Mouse (Mus musculus) v-Abl transformed pro-B cells (cell line): ENCODE data around the gene Nmur1.

ENCODE experiments used
- in situ Hi-C, 2 experiments: fragments of 400-800 bp; cut with MboI; formaldehyde crosslinking; loops; one replicate each; pipeline ENCODE4 v1.15.1; 2025; ENCODE audit not compliant: unreplicated experiment in 2 of 2

Gene Nmur1

DNA sequence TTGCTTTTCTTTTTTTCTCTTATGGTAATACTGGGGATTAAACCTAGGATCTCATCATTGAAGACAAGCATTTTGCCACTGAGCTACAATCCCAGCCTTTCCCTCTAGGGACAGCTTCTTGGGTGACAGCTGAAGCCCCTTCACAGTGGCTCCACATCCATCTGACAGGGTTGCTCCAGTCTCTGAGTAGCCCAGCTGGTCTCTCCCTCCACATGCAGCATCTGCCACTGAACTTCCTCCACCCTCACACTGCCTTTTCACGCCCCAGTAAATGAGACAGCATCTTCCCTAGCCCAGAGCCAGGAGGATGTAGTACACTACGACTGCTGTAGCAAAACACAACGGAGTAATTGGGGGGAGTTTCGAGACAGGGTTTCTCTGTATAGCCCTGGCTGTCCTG, 57.9 kb downstream of the Nmur1 start:
- in situ Hi-C loops = no loop called here

DNA sequence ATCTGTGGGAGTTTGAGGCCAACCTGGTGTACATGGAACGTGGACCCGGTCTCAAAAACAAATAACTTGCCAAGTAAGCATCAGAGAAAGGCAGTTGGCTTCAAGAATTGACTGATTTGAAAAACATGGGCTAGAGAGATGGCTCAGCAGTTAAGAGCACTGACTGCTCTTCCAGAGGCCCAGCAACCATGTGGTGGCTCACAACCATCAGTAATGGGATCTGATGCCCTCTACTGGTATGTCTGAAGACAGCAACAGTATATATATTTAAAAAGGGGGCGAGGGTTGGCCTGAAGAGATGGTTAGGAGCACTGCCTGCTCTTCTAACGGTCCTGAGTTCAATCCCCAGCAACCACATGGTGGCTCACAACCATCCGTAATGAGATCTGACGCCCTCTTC, 62.4 kb downstream of the Nmur1 start:
- in situ Hi-C loops = no loop called here

DNA sequence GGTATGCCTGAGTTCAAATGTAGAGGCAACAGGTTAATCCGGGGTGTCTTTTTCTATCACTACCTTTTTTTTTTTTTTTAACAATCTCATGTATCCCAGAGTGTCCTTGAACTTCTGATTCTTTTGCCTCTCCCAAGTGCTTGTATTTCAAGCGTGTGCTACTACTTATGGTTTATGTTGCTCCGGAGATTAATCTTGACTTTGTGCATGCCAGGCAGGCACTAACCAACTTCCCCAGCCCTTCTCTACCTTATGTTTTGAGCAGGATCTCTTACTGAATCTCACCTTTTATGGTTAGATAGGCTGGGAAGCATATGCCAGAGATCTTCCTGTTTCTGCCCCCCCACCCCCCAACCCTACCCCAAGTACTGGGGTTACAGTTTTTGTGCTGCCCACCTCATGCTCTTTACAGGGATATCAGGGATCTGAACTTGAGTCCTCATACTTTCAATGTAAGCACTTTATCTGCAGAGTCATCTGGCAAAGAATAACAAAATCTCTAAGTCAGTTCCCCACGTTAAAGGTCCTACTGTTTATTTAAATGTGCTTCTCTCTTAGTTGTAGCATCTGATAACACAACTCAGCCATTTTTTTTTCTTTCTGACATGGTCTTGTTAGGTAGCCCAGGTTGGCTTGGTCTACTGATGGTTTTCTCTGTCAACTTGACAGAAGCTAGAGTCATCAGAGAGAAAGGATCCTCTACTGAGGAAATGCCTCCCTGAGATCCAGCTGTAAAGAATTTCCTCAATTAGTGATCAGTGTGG, 64.0 kb downstream of the Nmur1 start:
- in situ Hi-C loops = no loop called here

DNA sequence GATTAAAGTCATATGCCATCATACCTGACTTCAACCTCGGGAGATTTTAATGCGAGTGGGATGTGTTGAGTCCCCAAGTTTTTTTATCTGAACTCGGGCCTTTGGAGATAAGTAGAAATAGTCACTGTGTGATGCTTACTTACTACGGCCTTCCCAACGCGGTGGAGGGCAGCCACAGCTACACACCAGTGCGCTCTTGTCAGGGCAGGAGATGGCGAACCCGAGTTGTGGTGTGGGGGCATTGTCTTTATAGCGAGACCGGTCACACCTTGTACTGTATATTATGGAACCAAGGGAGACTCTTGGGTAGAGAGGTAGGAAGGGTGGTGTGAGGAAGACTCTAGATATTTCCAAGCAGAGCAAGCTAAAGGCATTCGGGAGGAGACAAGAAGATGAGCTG, 65.6 kb downstream of the Nmur1 start:
- in situ Hi-C loops = no loop called here

DNA sequence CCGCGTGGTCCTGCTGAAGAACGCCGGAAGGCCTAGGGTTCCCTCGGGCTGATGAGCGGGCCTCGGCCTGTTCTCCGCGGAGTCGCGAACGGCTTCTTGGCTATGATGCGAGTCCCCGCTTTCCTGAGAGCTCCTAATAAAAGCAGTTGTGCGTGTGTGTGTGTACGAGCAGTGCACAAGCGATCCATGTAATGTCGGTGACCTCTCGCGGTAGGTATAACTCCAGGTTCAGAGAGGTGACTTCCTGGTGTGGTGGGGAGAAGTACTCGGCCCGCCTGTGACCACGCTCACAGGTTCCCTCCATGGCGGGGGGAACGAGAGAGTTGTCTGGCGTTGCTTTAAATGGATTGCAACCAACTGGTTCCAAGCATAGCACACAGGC, 66.2 kb downstream of the Nmur1 start:
- in situ Hi-C loops = no loop called here

DNA sequence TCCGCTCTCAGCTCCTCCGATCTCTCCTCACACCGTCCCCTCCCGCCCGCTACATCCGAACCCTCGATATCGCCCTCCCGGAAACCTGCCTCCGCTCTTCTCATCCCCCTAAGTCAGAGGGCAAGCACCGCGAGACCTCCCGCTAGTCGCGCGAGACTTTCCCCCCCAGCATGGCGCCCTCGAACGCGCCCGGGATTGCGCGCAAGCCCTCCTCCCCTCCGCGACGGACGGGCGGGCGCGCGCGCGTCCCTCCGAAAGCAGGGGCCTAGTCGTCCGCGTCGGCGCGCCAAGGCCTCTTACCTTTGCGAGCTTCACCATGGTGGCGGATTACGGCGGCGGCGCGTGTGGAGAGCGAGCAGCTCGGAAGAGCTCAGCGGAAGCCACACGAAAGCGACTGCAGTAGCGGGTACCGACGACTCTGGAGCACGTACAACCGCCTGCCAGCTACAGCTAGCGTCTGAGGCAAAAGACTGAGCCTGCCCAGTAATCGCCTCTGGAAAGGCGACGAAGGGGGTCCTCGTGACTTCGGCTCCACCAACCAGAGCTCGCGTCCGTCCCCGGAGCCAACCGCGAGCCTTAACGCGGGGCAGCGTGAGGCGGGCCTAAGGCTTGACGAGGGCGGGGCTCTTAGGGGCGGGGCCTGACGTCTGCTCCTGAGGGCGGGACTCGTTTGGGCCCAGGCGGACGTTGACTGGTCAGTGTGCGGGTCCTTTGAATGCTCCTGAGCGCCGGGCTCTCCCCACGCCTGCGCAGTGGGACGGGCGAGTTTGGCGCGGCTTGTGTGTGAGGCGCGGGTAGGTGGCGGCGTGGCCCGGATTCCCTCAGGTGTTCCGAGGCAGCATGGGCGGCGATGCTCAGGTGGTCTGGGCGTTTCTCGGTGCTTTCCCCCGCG, 66.9 kb downstream of the Nmur1 start, which contains the start of gene Ncl:
Gene Ncl (minus strand): TSS at position 495 of the 892 bp plus-strand sequence.
- in situ Hi-C loops = no loop called here

DNA sequence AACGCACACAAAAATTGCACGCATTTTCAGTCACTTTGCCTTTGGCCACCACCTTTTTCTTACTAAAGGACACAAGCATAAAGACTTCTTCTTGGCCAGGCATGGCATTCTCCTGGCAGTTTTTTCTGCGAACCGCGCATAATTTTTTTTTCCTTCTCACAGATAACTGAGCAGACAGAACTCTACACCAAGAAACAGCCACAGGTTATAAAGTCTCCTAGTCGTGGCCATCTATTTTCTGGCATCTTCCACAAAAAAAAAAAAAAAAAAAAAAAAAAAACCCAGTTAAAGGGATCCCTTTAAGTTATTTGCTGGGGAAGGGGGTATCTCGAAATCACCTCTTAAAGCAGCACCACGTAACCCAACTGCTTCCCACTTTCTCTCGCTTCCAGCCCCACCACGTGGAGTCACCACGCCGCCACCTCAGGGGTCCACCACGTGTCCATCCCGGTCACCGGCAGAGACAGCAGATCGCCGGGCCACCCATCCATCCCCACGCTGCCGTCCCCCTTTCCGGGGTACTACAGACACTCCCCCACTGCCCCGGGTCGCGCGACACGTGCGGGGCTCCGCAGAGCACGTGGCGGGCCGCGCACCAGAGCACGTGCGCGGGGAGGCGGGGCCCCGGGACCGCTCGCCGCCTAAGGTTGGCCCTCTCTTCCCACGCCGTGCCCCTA, 67.7 kb downstream of the Nmur1 start:
- in situ Hi-C loops = no loop called here

DNA sequence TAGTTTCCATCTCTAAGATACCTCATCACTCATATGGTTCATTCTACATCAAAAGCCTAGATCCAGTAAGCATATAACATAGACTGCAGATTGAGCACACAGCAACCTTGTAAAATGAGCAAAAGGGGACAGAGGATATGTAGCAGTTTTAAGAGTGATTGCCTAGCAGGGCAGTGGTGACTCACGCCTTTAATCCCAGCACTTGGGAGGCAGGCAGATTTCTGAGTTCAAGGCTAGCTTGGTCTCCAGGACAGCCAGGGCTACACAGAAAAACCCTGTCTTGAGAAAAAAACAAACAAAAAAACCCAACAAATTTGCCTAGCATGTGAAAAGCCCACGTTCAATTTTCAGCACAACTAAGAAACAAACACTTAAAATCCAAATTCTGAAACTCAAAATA, 71.8 kb downstream of the Nmur1 start:
- in situ Hi-C loops = no loop called here

DNA sequence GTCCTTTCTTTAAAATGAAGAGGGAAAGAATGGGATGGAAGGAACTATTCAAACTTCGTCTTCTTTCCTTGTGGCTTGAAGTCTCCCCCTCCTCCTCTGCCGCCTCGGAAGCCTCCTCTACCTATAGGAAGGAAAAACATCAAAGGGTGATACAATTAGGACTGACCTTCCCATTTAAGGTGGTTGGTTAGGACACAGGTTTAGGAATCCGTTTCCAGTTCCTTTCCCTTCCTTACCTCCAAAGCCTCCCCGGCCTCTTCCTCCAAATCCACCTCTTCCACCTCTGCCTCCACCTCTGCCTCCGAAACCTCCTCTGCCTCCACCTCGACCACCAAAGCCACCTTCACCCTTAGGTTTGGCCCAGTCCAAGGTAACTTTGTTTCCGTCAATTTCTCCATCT, 75.5 kb downstream of the Nmur1 start:
- in situ Hi-C loops = no loop called here

DNA sequence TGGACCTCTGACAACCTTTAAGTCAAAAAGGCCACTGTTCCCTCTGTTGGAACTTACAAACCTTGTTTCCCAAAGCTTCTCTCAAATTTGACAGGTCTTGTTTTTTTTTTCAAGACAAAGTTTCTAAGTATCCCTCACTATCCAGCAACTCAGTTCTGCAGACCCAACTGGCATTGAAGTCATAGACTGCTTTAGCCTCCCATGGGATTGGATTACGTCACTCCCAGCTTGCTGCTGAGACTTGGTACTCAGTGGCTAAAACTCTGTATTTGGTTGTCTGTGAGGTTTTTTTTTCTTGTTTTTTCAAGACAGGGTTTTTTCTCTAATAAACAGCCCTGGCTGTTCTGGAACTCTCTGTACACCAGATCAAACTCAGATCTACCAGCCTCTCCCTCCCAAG, 76.3 kb downstream of the Nmur1 start:
- in situ Hi-C loops = loop anchor here (25.0 kb wide), 1 partner anchor 412 kb away; the partner anchor contains the start of gene 4933407L21Rik (in 2 of the 2)

DNA sequence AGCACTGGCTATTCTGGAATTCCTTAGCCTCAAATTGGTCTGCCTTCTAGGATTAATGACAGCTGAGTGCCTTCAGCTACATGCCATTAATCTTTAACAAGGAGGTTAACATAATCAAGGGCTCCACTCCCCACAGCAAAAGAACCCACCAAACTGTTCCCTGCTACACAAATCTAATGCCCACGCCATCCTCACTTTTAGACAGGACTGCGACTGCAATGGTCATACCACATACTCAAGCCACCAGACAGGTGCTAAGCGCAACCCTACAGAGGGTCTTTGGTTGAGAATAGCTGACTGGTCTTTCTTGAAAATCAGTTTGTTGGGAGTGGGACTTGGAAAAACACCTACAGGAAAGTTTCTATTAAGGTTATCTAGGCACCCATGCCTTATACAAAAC, 76.8 kb downstream of the Nmur1 start:
- in situ Hi-C loops = loop anchor here (25.0 kb wide), 1 partner anchor 412 kb away; the partner anchor contains the start of gene 4933407L21Rik (in 2 of the 2)

DNA sequence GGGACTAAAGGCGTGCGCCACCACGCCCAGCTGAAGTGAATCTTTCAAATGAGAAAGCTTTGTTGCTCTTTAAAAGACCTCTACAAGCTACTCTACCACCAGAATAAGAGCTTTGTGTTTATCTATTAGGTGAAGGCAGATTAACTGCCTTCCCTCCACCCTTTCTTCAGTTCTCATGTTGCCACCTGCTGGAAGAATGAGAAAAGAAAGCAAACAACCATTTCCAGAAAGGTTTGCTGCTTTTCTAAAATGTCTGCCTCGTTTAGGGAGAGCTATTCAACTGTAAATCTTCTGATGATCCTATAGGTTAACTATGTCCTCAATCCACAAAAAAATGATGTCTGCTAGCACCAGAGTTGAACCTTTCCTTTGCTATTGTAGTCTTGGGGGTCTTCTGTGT, 77.2 kb downstream of the Nmur1 start:
- in situ Hi-C loops = loop anchor here (25.0 kb wide), 1 partner anchor 412 kb away; the partner anchor contains the start of gene 4933407L21Rik (in 2 of the 2)

DNA sequence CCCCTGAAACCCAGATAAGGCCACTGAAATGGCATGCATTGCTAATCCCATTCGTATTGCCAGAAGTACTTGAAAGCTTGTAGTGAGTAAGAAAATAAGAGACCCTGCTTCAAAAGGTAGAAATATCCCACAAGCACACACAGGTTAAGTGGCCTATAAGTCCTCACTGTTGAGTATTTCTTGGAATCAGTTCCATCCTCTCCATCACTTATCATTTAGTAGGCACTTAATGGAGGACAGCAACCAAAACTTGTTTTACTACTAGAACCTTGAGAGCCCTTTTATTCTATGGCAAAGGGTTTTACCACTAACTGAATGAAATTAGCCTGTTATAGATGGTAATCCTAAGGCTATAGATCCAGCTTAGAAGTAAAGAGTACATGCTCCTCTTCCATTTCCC, 77.9 kb downstream of the Nmur1 start:
- in situ Hi-C loops = loop anchor here (25.0 kb wide), 1 partner anchor 411 kb away; the partner anchor contains the start of gene 4933407L21Rik (in 2 of the 2)

DNA sequence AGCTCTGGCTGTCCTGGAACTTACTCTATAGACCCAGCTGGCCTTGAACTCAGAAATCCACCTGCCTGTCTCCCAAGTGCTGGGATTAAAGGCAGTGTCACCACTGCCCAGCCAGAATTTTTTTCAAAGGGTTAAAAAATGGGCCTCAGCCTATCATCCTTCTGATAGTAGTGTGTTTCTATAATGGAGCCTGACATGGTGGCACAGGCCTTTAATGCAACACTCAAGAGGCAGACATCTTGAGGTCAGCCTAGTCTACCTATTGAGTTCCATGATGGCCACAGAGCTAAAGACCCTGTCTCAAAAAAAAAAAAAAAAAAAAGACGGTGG, 78.3 kb downstream of the Nmur1 start:
- in situ Hi-C loops = loop anchor here (25.0 kb wide), 1 partner anchor 410 kb away; the partner anchor contains the start of gene 4933407L21Rik (in 2 of the 2)

DNA sequence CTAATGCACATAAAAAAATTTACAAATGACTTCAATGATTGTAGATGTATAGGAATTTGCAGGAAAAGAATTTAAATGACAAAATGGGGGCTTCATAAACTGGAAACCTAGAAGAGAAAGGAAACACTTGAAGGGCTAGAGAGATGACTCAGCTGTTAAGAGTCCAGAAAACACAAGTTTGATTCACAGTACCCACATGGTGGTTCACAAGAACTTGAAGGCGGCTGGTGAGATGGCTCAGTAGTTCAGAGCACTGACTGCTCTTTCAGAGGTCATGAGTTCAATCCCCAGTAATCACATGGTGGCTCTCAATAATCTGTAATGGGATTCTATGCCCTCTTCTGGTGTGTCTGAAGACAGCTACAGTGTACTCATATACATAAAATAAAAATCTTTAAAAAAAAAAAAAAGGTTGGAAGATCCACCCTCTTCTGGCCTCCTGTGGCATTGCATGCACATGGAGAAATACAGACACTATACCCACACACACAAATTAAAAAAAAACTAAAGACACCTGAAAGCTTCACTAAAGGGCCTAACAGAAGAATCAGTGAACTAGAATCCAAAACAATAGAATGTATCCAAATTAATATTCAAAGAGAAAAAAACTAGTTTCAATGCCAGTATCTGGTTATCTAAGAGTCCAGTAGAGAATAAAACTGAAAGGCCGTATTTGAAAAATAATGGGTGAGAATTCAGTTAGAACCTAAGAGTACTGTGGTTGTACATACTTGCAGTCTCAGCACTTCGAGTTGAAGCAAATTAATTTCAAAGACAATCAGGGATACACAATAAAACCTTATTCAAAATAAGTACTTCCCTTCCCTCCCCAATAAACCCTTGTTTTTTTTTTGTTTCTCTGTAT, 78.9 kb downstream of the Nmur1 start:
- in situ Hi-C loops = loop anchor here (25.0 kb wide), 1 partner anchor 410 kb away; the partner anchor contains the start of gene 4933407L21Rik (in 2 of the 2)

DNA sequence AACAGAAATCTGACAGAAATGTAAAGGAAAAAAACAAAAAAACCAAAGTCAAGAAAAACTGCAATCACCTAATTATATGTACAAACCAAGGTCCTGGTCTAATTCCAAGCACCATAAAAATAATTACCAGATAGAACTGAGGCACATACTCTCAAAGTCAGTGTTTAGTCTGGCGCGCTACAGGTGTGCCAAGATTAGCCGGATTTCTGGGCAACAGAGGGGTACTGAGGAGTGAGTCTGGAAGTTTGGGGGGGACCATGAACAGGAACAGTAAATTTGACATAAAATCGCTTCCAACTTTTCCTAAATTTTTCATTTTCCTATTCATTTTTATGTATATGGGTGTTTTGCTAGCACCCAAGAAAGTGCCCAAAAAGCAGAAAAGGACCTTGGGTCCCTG, 80.1 kb downstream of the Nmur1 start:
- in situ Hi-C loops = loop anchor here (25.0 kb wide), 1 partner anchor 409 kb away; the partner anchor contains the start of gene 4933407L21Rik (in 2 of the 2)

DNA sequence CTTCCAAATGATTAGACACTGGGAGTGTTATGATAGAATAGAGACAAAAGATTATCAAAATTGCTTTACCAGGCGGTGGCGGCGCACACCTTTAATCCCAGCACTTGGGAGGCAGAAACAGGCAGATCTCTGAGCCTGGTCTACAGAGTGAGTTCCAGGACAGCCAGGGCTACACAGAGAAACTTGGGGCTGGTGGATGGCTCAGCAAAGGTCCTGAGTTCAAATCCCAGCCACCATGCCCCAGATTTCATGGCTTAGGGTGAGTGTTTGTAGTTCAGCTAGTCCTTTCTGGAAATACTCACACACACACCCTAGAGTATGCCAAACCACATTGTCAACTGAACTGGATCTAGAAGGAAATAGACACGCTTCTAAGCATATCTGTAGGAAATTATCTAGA, 81.0 kb downstream of the Nmur1 start:
- in situ Hi-C loops = loop anchor here (25.0 kb wide), 1 partner anchor 408 kb away; the partner anchor contains the start of gene 4933407L21Rik (in 2 of the 2)

DNA sequence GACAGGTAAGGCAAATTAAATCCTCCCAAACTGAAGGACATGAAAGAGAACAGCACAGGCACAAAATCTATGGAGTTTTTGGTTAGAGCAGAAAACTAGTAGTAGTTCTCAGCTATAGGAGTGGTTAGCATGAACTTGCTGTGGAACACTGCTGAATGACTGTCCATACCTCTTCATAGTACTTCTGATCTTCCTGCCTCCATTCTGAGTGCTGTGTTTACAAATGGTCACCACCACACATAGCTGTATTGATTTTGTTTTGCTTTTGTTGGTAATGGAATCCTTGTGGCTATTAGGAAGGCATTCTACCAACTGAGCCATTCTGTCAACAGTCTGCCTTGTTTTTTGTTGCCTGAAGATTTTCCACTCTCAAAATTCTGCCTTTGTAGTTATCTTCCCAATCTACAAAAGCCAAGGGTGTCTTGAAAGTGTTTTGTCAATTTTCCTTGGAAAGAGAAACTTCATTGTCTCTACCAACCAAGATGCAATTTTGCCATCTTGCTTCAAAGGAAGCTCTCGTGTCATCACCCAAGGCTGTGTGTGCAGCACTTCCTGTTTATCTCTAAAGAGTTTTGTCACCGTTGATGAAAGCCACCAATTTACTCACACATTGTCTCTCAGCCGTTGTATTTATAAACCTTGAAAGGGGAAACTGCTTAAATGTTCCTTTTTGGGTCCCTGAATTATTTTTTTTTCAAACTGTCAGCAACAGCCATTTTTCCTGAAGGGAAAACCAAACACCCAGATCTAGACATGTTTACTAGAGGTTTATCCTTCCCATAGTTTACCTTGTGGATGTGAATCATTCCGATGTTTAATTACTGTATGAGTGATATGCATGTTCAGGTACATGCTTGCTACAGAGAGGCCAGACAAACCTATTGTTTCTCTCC, 81.8 kb downstream of the Nmur1 start:
- in situ Hi-C loops = loop anchor here (25.0 kb wide), 1 partner anchor 407 kb away; the partner anchor contains the start of gene 4933407L21Rik (in 2 of the 2)
